Mouse (Mus musculus) embryo, embryonic 9.5 days (tissue): ENCODE measurements at regions not wholly inside any gene's neighbourhood (a gene's known extent, or its start where the extent isn't known, plus 50 kb on each side); places are given as distances from the start of the nearest gene placed in this dataset.

Source experiments
- DNase-seq: peaks from one replicate; pipeline ENCODE4 v3.0.0-alpha.2; 2017; ENCODE audit errors: extremely low spot score

DNA sequence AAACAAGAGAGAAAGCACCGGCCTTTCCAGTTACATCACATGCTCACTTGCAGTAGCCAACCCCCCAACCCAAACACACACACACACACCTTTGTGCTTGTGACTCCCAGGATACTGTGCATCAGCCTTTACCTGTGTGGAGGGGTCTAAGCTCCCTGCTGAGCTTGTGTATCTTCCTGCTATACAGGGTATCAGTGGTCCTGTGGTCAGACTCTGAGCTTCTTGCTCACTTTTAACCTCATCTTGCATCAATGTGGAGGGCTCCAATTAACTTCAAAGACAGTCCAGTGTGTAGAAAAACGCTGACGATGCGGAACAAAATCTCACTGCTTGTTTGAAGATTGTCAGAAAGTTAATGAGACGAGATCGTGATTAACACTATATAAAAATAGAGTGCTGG, 71.4 kb upstream of the Gypa start:
- DNase-seq: no peak

DNA sequence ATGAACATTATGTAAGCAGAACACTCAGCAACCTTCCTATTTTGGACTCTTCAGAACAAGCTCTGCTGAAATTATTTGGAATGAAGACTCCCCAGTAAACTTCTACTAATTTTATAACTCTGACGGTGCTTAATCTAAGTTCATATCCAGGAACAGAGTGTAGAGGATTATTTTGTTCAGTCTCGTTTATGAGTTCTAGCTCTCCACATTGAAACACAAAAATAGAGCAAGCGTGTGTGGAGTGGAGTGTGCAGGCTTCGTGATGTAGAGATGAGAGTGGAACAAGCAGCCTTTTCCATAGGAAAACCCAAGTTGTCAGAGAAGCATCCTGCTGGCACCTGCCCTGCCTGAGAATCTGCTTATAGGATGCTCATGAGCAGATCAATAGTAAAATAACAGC, 77.5 kb upstream of the Gypa start:
- DNase-seq: no peak

DNA sequence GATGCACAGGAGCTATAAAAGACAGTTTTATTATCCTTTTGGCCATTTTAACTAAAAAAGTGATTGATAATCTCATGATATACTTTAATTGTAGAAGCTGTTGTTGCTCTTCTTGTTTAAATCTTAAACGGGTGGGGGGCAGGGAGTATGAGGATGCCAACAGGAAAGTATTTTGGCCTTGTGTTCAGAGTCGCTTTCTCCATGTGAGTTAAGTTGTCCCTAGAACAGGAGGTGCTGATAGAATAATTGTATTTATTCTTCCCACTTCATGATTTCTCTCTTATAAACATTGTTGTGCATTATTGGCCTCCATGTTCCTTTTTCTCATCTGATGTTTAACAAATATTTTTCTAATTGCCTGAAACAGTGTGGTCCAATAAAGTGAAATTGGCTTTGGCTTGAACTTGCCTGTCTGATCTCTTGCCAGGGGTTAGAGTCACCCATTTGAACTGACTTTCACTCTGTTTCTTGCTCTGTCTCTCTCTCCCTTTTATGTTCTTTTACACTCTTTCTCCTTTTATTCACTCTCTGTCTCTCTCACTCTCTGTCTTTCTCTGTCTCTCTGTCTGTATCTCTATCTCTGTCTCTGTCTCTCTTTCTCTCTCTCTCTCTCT, 93.9 kb upstream of the Gypa start:
- DNase-seq: no peak

DNA sequence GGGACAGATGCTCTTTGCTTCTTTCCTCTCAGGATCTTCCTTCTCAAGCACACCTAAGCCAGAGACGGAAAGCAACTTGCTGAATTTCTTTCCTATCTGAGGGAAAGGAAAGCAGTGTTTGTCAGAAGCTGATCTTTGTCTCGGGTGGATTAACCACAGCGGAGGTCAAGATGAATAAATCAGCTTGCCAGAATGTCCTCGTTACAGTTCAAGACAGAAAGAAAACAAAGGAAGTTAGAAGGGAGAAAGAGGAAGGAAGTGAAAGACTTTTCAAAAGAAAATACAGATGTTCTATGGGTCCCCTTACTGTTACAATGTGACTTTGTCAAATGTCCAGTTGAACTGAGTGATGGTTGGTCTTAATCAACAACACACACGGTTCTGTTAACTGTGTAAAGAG, 98.6 kb upstream of the Gypa start:
- DNase-seq: peak; percentile 2

DNA sequence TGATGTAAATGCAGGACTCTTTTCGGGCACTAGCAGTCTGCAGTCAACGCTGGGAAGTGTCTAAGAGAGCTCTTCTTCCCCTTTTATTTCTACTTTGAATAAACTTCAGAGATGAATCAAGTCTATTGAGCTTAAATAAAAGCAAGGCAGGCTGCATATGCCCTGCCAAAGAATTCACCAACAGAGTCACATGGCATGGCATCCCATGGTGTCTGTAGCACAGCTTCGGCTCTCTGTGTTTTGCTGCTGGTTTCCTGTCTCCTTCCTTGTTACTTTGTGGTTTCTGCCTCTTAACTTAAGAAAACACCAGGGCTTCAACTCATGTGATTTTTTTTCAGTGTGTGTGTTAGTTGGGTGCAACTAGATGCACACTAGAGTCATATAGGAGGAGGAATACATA, 100.5 kb upstream of the Gypa start:
- DNase-seq: no peak

DNA sequence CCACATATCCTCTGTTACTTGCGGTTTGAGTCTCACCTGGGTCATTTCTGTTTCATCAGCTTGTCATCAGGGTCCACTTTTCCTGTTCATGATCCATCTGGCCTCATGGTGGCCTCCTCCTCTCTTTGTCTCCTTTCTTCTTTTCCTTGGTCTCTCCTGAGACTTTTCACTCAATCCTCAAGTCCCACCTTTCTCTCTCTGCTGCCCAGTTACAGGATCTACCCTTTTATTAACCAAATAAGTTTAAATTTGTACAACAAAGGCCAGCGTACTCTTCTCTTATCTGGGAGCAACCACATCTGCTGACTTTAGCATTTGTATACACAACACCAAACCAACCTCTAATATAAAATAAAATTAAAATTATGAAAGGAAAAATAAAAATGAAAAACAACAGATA, 124.4 kb upstream of the Gypa start:
- no peak for DNase-seq

DNA sequence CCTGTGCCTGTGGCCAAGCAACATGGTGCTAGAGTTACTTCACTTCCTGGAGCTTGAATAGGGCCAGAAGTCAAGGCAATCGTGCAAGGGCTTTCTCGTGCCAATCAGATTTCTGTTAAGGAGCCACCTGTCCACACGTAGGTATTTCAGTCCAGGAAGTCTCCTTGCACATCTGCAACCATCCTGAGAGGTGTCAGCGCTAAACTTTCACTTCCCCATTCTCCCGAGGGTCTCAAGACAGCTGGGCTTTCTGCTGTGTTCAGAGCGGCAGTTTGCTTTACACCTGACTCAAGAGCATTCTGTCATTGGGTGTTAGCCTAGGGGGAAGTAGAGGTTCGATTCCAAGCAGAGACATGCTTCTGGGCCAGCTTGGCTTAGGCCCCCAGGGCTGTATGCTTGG, 129.5 kb upstream of the Gypa start:
- DNase-seq: no peak

DNA sequence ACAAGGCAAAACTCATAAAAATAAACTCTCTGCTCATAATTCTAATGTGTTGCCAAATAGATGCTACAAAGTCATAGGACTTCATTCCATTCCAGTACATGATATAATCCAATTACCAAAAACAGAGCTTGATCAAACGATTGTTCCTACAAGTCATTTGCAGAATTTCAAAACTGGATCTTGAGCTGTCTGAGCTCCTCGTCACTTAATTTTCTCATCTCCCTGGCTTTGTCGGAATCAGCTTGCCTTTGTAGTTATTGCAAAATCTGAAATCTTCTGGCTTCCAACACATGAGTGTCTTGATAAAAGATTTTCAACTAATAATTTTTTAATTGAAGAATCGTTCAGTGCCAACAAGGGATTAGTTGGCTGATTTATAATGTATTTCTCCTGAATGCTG, 150.3 kb upstream of the Gypa start:
- DNase-seq: no peak

DNA sequence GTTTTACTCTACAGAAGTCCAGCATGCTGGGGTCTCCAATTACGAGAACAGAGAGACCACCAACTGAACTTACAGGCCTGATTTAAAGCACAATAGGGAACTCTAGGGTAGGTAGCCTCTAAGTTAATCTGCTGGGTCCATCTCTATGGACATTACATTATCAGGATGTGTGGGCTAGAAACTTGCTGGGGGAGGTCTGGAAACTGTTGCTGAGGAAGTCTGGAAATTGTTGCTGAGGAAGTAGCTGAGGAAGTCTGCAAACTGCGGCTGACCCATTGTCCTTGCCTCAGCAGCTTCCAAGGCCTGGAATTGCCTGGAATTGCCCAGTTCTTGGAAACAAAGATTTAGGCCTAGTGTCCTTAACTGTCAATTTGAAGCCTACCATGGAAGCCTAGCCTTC, 155.7 kb upstream of the Gypa start:
- no peak for DNase-seq

DNA sequence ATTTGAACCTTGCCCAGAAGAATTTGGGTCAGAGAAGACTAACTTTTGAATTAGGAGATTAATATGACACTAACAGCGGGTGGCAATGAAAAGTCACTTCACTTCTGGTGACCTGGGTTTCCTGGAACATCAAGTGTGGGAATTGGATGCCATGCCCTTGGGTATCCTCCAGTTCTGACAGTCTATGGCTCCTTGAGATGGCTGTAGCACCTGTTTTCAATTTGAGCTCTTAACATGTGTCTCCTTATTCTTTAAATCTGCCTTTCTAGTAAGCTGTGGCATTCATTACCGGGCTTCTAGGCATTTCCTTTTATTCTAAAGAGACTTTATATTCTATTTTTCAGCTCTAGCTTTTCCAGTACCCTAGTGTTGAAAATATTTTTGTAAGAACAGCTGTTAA, 164.9 kb upstream of the Gypa start:
- no peak for DNase-seq

DNA sequence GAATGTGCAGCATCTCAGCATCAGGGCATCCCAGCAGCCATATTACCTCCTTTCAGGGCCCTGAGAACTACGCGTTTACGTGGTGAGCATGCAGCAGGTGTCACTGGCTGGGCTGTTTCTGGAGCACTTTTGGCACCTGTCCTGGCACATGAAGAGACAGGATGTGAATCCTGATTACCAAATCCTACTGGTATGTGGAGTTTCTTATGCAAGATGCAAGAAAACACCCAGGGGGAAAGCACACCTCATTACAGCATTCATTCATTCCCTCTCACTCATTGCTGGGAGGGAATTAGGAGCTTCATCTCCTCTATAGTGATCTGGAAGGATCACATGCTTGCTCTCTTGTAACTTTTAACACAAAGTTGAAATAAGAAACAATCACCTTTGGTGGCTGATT, 167.7 kb upstream of the Gypa start:
- DNase-seq: no peak

DNA sequence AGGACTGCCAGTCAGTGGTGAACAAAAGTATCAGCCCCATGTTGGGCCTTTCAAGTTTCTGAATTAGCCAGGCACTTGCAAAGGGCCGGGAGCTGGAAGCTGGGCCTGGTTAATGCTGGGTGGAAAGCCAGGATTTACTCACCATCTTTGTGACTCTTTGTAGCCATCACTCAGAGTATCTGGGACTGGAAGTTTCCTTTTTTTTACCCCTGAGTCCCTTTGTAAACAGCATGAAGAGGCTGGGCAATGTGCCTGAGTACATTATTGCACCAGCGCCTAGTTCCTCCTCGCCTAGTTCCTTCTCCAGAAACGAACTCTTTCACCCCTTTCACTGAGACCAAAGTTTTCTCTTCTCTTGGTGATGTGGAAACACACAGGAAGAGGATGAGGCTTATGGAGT, 168.4 kb upstream of the Gypa start:
- DNase-seq: no peak

DNA sequence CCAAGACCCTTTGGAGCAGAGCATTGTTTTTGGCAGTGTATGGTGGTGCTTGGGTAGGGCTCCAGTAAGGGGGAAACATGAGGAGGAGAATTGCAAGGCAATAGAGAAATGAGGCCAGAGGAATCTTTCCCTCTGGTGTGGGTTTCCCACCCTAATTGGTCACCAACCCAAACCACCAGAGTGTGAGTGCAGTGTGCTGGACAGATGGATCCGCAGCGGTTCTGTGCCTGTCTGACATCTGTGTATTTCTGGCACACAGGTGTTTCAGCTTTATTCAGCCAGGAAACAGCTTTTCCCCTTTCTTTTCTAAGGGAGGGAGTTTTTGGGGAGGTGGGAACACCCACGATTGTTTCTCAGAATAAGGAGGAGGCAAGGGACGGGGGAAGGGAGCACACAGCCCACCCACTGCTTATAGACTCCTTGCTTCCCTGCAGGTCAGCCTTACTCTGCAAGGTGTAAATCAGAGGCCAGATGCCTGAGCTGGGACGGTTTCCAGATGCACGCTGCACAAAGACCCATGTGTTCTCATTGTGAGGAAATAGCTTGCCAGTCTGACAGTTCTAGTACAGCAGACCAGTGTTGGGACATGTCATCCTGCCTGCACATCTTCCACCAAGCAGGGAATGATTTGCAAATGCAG, 175.2 kb upstream of the Gypa start:
- peak; percentile 27 for DNase-seq

DNA sequence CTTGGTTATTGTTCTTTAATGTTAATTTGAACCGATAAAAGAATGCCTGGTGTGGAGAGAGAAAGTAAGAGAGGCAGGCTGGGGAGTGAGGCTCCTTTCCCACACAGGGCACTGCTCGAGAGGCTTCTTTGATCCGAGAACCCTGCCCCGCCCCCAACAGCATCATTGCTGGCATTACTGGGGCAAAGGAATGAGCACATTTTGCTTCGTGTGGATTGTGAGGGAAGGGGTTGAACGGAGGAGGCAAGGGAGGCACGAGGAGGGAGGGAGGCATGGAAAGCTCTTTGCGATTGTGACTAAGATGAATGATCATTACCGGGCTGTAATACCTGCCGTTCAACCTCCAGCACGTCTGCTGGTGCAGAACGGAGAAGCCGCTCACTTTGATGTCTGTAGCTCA, 178.2 kb upstream of the Gypa start:
- peak; percentile 70 for DNase-seq

DNA sequence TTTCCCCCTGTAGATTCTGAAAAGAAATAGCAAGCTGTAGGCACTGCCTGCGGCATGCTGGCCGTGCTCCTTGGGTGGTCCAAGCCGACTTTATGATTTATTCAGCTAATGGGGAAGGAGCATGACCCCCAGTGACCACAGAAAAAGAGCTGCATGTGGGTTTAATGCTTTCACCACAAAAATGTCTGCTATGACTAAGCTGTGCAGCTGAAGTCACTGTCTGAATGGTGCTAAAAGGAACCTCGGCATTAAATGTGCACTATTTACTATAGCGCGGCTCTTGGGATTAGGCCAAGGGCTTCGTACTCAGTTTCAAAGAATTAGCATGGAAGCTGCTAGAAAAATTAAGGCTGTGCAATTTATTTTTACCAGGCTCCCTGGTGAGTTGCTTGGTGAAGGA, 178.8 kb upstream of the Gypa start:
- DNase-seq: peak; percentile 82

DNA sequence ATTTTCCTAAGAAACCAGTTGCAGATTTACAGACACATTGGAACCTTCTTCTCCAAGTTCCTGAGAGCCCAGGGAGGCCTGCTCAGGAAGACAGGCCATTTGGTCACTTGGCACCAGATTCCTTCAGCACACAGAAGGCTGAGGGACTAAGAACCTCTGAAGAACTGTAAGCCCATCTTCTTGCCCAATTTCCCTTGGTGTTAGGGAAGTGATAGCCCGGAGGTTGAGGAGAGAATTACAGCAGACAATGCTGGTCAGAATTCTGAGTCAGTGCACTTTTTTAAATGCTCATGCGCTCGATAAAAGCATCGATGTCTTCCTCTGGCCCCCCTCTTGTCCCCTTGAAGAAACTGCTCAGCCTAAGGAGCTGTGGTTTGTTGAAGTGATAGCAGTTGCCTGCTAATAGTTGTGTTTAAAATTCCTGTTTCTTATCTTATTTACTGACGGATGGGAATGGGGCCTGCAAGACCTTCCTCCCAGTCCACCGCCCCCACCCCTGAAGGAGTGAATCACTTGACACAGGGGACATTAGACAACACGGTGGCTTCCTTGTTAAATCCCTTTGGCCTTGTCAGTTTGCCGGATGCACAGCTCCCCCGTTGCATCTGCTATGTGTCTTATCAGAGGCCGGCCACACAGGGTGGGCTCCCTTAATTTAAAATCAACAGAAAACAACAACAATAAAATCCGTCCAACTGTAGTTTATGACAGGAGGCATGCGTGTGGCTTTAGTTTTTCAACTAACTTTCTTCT, 179.5 kb upstream of the Gypa start:
- peak; percentile 49 for DNase-seq

DNA sequence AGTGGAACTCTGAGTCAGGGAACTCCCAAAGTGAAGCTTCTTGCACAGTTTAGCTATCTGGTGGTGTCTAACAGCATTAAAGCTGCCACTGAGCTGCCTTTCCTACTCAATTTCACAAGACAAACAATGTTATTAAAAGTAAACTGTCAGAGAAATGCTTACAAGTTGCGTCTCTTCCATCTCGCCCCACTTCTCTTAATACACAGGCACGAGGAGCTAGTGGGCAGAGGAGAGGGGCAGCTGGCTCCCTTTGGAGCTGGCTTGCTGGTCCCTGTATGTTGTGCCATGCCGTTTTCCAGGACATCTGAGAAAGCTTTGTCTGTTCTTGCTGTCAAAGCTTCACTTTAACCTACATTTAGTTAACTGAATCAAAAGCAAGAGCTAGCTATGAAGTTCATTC, 185.8 kb upstream of the Gypa start:
- no peak for DNase-seq

DNA sequence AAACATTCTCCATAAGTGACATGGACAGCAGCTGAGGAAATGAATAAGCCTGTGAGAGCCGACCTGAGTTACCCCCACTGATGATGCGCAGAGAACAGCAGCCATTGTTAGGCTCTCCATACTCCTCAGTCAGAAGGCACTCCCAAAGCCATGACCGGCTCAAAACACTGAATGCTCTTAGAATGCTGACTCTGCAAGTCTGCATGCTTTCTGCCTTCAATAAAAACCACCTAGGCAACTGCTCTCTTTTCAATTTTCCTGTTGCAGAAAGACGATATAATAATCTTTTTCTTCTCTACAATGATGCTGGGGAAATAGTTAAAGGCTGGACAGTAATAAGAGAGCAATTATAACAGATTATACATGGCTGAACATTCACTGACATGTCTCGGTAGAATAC, 195.0 kb upstream of the Gypa start:
- no peak for DNase-seq

DNA sequence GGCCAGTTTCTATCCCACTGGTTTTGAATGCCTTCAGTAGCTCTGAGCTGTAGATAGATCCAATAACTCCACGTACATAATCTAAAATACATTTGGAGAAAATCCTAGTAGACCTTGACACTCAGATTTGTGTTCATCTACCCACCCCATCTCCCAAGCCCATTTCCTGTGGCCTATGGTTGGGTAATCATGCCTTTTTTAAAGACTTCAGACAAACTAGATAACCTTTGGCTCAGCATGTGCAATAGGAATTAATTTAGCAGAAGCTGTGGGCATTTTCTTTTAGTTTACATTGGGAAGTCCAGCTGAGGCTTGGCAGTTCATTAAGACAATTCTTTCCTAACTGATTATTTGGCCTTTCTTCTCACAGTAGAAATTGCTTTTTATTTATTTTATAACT, 203.3 kb upstream of the Gypa start:
- no peak for DNase-seq

DNA sequence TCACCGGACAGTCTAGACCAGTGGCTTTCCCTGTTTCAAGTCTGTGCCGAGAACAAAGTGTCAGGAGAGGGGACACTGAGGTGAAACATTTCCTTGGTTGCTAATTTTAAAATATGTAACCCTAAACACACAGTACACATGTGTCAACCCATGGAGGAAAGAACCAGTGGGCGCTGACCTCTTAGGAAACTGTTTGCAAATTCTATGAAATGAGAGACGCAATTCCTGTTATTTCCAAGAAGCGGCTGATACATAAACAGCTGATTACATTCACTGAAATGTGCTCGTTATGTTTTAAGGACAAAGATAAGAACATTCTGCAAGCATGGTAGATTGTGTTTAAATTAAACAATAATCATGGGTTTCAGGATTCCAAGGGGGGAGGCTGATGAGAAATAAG, 204.3 kb upstream of the Gypa start:
- DNase-seq: no peak

DNA sequence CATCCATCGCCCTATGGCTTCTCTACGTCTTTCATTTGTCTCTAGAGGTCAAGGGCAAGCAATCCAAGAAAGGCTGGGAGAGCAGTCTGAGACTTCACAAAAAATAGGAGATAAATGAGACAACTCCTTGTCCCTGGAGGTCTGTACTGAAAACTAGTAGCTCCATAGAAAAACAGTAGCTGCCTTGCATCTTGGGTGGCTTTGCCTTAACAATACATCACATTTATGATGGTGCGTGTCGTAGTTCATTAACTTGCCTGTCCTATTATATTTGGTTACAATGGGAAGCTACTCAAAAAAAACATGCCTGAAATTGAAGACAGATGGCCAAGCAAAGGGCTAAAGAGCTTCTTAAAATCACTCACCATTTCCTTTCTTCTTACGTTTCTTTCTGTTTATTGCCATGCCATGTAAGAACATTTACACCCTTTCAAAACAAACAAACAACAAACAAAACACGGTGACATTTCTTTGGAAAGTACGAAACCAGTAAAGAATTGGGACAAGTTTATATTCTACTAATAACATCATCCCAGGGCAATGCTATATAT, 211.2 kb upstream of the Hhip start:
- no peak for DNase-seq

DNA sequence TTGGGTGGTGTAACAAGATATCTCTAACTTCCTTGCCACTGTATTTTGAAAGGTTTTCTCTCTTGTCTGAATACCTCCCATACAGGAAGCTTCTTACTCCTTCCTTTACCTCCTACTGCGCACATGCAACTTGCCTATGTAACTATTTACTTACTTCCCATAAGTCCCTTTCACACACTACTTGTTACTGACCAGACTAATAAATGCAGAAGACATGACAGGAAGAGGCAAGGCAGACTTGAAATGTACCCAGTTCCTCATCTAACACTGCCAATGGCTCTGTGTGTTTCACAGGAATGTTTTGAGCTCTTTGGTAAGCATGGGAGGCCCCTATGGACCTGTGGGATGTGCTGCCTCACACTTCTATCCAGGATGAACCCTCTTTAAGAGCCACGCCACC, 207.1 kb upstream of the Hhip start:
- no peak for DNase-seq

DNA sequence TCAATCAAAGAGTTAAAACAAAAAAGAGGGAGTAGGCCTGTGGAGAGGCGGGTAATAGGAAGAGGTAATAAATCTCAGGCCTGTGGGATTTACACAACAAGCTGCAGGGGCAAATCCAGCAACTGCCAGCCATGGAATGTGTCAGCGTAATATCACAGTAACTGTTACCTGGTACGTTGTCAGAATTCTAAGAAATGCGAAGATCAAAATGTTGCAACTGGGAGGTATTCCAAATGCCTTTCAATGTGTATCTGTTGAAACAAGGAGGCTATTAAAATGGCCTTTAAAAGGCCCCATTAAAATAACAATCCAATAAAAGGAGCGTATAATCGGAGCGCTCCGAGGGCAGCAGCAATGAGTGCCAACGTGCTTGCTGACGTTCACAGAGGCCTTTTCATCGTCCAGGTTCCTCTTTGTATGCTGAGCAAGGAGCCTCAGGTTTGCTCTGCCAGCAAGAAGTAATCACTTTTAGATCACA, 205.7 kb upstream of the Hhip start:
- no peak for DNase-seq
